Mouse (Mus musculus) liver, adult (tissue): ENCODE measurements around the gene Efcab12.

Experiments
- GATA4 ChIP-seq: IDR thresholded peaks from 2 replicates; pipeline ENCODE4 v1.6.1; 2014; ENCODE audit warnings: mild to moderate bottlenecking, low read length; ENCODE audit not compliant: insufficient replicate concordance

Gene Efcab12

GRCm38 (mm10) chr6:115808488-115809231, 29.6 kb downstream of the Efcab12 start, which contains the start of gene Rpl32:
TSS of gene Rpl32 (minus strand) at chr6:115808747.
- no peak for TF ChIP-seq GATA4

- TF ChIP-seq GATA4, result no peak
Observed at GRCm38 (mm10) chr6:115808196-115808487, 30.1 kb downstream of the Efcab12 start.

DNA sequence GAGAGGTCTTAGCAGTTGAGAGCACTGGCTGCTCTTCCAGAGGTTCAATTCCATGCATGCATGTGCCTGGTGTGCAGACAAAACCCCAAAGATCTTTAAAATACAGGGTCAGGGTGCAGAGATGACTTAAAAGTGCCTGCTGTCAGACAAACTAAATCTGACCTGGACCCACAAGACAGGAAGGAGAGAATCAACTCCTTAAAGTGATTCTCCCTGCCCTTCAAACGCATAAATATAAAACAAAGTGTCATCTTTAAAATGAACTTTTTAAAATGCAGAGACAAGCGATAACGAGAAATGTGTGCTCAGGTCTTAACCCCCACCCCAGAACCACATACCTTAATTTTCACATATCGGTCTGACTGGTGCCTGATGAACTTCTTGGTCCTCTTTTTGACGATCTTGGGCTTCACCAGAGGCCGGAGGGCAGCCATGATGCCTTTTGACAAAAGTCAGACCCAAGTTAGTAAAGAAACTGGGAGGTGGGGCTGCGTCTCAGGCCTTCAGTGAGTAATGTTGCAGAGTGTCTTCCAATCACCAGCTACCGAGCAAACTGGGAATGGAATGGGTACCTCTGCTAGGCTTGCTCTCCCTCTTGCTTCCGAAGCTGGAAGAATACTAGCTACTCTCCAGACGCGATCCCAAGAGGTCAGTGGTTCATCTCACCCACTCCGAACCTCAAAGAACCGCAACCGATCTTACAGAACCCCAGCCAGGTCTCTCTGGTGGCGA, 30.6 kb downstream of the Efcab12 start:
- no peak for TF ChIP-seq GATA4

DNA sequence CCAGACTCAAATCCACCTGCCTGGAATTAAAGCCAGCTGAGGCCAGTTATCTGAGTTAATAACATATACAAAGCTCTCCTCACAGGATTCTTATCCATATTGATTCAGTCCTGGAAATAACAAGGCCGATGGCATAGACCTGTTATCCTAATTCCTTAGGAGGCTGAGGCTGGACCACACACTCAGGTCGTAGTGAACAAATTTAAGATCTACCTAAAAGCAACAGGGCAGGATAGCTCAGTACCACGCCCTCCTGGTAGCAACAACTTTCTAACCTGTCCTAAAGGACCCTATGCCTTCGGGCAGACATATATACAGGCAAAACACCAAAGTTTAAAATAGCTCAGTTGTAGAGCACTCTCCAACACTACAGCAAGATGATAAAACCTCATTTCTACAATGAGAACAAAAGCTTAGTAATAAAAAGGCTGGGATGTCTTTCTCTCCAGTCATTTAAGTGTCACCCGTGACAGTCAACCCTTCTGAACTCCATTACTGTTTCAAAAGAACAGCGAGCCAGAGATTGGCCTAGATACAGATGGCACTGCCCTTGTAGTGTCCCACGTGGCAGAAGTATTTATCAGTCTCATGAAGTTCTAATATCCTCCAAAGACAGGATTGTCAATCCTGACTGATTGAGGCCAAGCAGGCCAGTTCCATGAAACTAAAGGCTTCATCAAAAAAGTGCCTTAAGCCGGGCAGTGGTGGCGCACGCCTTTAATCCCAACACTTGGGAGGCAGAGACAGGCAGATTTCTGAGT, 33.6 kb downstream of the Efcab12 start:
- no peak for TF ChIP-seq GATA4

DNA sequence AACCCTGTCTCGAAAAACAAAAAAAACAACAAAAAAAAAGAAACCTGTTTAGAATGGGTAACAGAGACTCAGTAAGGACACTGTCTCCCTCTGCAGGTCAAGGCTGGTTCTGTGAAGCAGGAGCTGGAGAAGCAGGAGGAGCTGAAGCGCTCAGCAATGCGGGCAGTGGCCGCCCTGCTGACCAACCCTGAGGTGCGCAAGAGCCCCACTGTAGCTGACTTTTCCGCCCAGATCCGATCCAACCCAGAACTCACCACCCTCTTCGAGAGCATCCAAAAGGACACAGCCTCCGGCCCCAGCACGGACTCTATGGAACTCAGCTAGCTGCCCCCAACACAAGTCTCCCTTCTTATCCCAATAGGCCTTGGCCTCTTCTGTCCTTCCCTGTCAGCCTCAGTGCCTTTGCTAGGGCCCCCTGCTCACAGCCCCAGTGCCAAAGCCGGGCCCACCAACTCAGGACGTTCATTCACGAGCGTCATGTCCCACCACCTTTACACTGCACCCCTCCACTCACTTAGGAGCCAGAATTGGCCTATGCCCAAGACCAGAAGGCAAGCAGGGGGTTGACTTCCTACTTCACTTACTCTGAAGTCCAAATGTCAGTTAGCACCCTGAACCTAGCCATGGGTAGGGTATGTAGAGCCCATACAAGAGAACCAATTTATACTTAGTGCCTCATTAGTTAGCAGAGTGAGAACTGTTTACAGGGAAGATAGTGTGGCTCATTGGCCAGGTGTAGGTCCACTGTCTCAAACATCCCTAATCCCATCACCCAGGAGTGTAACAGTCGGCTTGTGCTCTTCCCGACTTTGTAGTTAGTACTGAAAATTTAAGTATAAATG, 34.5 kb downstream of the Efcab12 start:
- no peak for TF ChIP-seq GATA4

GRCm38 (mm10) chr6:115801811-115802210, 36.4 kb downstream of the Efcab12 start:
- TF ChIP-seq GATA4, result no peak

DNA sequence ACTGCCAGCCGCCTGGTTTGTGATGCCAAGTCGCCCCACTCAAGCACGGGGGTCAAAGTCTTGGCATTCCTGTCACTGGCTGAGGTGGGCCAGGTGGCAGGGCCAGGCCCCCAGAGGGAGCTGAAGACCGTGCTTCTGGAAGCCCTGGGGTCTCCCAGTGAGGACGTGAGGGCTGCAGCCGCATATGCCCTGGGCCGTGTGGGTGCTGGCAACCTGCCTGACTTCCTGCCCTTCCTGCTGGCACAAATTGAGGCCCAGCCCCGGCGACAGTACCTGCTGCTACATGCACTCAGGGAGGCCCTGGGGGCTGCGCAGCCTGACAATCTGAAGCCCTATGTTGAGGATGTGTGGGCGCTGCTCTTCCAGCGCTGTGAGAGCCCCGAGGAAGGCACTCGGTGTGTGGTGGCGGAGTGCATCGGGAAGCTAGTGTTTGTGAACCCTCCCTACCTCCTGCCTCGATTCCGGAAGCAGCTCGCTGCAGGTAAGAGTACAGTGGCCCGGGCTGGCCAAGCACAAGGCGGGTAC, 45.5 kb downstream of the Efcab12 start:
- no peak for TF ChIP-seq GATA4

DNA sequence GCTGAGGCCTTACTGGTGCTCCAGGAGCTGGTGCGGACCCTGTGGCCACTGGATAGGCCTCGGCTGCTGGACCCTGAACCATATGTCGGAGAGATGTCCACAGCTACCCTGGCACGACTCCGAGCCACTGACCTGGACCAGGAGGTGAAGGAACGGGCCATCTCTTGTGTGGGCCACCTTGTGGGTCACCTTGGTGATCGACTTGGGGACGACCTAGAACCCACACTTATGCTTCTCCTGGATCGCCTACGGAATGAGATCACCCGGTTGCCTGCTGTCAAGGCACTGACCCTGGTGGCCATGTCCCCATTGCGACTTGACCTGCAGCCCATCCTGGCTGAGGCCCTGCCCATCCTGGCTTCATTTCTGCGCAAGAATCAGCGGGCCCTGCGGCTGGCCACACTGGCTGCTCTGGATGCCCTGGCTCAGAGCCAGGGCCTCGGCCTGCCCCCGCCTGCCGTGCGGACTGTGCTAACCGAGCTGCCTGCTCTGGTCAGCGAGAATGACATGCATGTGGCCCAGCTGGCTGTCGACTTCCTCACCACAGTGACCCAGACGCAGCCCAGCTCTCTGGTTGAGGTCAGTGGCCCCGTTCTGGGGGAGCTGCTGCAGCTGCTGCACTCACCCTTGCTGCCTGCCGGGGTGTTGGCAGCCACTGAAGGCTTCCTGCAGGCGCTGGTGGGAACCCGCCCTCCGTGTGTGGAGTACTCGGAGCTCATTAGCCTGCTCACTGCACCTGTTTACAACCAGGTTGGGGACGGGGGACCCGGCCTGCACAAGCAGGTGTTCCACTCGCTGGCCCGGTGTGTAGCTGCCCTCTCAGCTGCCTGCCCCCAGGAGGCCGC, 46.1 kb downstream of the Efcab12 start:
- no peak for TF ChIP-seq GATA4

DNA sequence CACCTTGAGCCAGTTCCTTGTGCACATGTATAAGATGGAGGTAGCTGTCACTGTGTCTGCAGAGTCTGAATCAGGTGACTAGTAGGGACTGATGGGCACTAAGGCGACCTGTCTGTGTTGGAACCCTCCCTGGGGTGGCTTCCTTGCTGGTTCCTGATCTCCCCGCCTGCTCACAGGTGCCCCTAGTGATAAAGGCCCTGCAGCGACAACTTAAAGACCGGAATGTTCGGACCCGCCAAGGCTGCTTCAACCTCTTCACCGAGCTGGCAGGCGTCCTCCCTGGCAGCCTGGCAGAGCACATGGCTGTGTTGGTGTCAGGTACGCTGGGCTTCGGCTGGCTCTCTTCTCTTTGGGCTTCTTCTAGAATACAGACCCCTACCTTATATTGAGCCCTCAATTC, 47.2 kb downstream of the Efcab12 start:
- no peak for TF ChIP-seq GATA4

DNA sequence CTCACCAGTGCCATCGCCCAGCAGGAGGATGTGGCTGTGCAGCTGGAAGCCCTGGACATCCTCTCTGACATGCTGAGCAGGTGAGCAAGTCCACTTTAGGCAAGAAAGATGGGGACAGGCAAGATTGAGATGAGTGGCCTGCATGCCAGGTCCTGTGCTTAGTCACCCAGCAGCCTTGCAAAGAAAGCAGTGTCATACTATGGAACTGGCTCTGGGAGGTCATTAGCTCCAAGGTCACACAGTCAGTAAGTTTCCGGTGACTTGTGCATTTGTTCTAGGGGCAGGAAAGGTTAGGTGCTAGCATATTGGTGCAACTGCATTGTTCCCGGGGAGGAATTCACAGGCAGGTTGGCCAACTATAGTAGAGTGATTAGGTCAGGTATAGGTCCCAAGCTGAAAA, 55.4 kb downstream of the Efcab12 start:
- no peak for TF ChIP-seq GATA4

DNA sequence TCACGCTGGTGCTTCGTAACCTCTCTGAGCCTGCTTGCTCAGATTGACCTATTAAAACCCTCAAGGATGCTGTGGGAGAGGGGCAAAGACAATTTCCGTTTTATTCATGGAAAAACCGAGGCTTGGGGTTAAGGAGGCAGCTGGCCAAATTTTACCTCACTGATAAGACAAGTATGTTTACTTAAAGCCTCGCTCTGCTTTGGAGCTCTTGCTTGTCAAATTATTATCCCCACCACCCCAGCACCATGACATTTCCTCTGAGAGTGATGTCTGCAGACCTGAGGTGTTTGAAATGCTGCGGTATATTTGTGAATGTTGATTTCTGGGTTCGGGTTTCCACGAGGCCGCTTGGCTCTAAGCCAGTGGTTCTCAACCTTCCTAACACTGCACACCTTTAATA, 61.8 kb downstream of the Efcab12 start:
- TF ChIP-seq GATA4, result no peak

DNA sequence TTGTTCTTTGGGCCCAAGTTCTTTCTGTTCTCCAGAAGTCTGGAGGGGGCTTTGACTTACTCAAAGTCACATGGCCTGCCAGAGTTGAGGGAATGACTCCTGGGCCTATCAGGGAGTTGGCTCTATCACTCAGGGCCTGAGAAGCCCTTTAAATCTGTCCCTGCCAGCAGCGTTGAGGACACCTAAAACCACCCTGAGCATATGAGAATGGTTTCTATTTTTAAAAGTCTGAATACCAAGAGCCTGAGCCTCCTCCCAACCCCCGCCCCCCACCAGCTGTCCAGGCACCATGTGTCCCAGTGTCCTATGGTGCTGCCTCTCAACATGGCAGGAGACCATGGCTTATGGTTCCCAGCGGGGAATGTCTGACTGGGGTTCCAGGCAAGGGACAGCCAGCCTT, 62.4 kb downstream of the Efcab12 start:
- no peak for TF ChIP-seq GATA4

DNA sequence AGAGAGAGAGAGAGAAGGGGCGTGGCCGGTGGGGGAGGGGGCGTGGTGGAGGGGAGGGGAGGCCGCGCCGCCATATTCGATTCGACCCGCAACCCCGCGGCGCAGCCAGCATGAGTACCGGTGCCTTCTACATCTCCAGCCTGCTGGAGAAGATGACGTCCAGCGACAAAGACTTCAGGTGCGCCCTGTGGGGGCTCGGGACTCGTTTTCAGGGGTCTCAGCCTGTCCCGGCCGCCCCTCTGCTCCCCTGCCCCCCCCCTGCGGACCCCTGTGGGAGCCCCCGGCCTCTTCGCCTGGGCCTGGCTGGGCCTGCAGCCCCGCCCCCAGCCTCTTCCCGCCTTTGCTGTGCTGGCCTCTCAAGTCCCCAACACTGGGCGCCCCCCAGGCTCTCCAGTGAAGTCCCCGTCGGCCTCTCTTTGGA, 63.7 kb downstream of the Efcab12 start, which contains the start of gene Cand2:
TSS of gene Cand2 (plus strand) at position 38 of the 421 bp plus-strand sequence.
- TF ChIP-seq GATA4, result no peak

GRCm38 (mm10) chr6:115773966-115774413, 64.2 kb downstream of the Efcab12 start:
- TF ChIP-seq GATA4, result no peak
